Mouse (Mus musculus): ENCODE data around the gene Lnx2. TPM values are rescaled to one million over a fixed set of nuclear protein-coding genes. Genes with fewer than 3 reads are reported as not detected.

The Lnx2 gene
- polyA plus RNA-seq, 1 experiment: 3.7 TPM

DNA sequence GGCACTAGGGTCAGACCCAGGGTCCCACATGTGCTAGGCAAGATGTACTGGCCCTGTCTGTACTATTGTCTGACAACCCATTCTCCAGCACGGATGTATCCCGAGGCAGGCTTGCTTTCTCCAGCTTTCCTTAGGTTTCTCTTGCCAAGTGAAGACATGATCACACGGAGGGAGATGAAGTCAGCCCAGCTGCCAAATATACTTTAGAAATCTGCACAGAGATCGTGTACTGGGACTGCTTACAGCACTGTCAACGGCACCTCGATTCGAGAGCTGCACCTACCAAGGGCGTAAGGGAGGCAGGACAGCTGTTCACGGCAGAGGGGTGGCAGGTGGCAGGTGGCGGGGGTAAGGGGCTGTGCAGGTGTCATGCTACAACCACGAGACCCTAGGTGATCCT lies 55.8 kb downstream of the Lnx2 start:
- H3K27me3 ChIP-seq (ENCODE audit: control insufficient read depth, insufficient read depth, insufficient read length): no peaks in the 10 kb centered on the region
- H3K79me2 ChIP-seq (ENCODE audit: control insufficient read depth, insufficient read depth): no peaks in the 10 kb centered on the region
- no peak for TF ChIP-seq MYOG (IDR thresholded peaks at IDR 0.05; ENCODE audit: control insufficient read depth, extremely low read depth, insufficient read length)
- no peaks in the 10 kb centered on the region for H3K79me3 ChIP-seq (ENCODE audit: low read depth)
- no peak overlapping the region for H3ac ChIP-seq (ENCODE audit: control insufficient read depth, insufficient read length, low read depth)
- H3K4me3 ChIP-seq (ENCODE audit: insufficient read depth, poor library complexity, severe bottlenecking): no peak overlapping the region
- peaks cover 10% of the 10 kb centered on the region for H3K36me3 ChIP-seq (ENCODE audit: control insufficient read depth, insufficient read depth)

DNA sequence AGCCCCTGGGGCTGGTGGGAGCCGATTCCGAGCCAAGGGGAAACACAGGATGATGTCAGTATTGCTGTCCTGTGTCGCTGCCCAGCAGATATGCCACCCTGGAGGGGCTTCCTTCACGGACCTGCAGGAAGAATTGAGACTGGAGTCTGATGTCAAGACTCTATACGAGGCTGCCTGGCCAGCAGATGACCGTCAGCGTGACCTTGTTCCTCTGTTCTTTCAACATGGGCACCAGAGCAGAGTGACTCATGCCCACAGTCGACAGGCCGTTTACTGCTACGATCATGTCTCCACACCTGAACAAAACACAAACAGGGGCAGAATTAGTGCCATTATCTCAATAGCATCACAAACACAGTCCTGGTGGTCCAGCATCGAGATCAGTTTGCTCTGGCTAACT lies 57.6 kb downstream of the Lnx2 start:
- H3K36me3 ChIP-seq (ENCODE audit: control insufficient read depth, insufficient read depth): peaks cover 10% of the 10 kb centered on the region
- H3K27me3 ChIP-seq (ENCODE audit: control insufficient read depth, insufficient read depth, insufficient read length): no peaks in the 10 kb centered on the region
- no peaks in the 10 kb centered on the region for H3K79me3 ChIP-seq (ENCODE audit: low read depth)
- no peaks in the 10 kb centered on the region for H3K79me2 ChIP-seq (ENCODE audit: control insufficient read depth, insufficient read depth)
- no peak overlapping the region for H3ac ChIP-seq (ENCODE audit: control insufficient read depth, insufficient read length, low read depth)
- no peak overlapping the region for H3K4me3 ChIP-seq (ENCODE audit: insufficient read depth, poor library complexity, severe bottlenecking)
- no peak for TF ChIP-seq CEBPB (IDR thresholded peaks at IDR 0.05; ENCODE audit: low read depth)
- no peak for TF ChIP-seq MYOG (IDR thresholded peaks at IDR 0.05; ENCODE audit: control insufficient read depth, extremely low read depth, insufficient read length)
- TF ChIP-seq CTCF (IDR thresholded peaks at IDR 0.05; ENCODE audit: control insufficient read depth, insufficient read depth, insufficient read length): no peak
- TF ChIP-seq MYOD1 (IDR thresholded peaks at IDR 0.05; ENCODE audit: control insufficient read depth, insufficient read length, low read depth): no peak
- TF ChIP-seq USF1 (IDR thresholded peaks at IDR 0.05; ENCODE audit: low read depth): no peak
- no peak for TF ChIP-seq FOSL1 (IDR thresholded peaks at IDR 0.05; ENCODE audit: insufficient read depth, low read length, poor library complexity, severe bottlenecking)
- TF ChIP-seq MAX (IDR thresholded peaks at IDR 0.05): no peak

DNA sequence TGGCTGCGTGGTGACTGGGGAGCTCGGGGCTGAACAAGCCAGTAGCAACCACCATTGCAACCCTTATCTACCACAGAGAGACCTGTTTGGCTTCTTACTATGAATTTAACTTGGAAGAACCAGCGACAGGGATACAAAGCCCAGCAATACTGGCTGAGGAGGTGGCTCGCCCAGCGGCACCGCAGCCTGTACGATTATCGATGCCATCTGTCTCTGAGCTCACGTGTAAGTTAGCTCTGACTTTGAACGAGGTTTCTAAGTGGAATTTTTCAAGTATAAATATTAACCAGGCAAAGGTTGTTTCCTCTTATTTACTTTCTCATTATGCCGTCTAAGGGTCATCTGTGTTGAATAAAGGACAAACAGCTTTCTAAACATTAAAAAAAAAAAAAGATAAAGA lies 58.9 kb downstream of the Lnx2 start:
- Histone ChIP-seq H3K79me2 (ENCODE audit: control insufficient read depth, insufficient read depth) (no peaks in the 10 kb centered on the region), H3ac (ENCODE audit: control insufficient read depth, insufficient read length, low read depth) (no peak overlapping the region), H3K27me3 (ENCODE audit: control insufficient read depth, insufficient read depth, insufficient read length) (no peaks in the 10 kb centered on the region), H3K4me3 (ENCODE audit: insufficient read depth, poor library complexity, severe bottlenecking) (no peak overlapping the region), H3K79me3 (ENCODE audit: low read depth) (no peaks in the 10 kb centered on the region), H3K36me3 (ENCODE audit: control insufficient read depth, insufficient read depth) (peaks cover 10% of the 10 kb centered on the region)
- TF ChIP-seq CEBPB (IDR thresholded peaks at IDR 0.05; ENCODE audit: low read depth): no peak
- no peak for TF ChIP-seq USF1 (IDR thresholded peaks at IDR 0.05; ENCODE audit: low read depth)
- no peak for TF ChIP-seq MAX (IDR thresholded peaks at IDR 0.05)
- TF ChIP-seq CTCF (IDR thresholded peaks at IDR 0.05; ENCODE audit: control insufficient read depth, insufficient read depth, insufficient read length): no peak
- TF ChIP-seq FOSL1 (IDR thresholded peaks at IDR 0.05; ENCODE audit: insufficient read depth, low read length, poor library complexity, severe bottlenecking): no peak
- TF ChIP-seq MYOG (IDR thresholded peaks at IDR 0.05; ENCODE audit: control insufficient read depth, extremely low read depth, insufficient read length): no peak
- no peak for TF ChIP-seq MYOD1 (IDR thresholded peaks at IDR 0.05; ENCODE audit: control insufficient read depth, insufficient read length, low read depth)

DNA sequence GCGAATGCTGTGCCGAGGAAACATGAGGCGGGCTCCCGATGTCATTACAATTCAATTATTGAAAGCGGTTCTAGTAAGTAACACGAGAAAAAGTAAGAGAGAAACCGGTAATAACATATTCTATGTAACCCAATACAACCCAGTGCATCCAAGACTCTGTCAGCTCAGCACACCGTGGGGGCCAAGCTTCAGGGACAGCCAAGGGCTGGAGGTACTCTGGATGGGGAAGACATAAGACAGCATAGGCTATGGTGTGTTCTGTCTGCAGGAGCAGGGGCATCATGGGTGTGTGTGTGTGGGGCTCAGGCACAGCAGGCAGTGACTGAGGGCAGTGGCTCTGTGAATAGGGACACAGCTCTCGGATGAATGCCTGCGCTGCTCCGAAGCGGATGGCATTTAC lies 59.8 kb downstream of the Lnx2 start:
- Histone ChIP-seq H3K4me3 (ENCODE audit: insufficient read depth, poor library complexity, severe bottlenecking) (no peak overlapping the region), H3K79me2 (ENCODE audit: control insufficient read depth, insufficient read depth) (no peaks in the 10 kb centered on the region), H3K79me3 (ENCODE audit: low read depth) (no peaks in the 10 kb centered on the region), H3K36me3 (ENCODE audit: control insufficient read depth, insufficient read depth) (peaks cover 10% of the 10 kb centered on the region), H3ac (ENCODE audit: control insufficient read depth, insufficient read length, low read depth) (no peak overlapping the region), H3K27me3 (ENCODE audit: control insufficient read depth, insufficient read depth, insufficient read length) (no peaks in the 10 kb centered on the region)
- TF ChIP-seq MYOG (IDR thresholded peaks at IDR 0.05; ENCODE audit: control insufficient read depth, extremely low read depth, insufficient read length): no peak
- no peak for TF ChIP-seq CTCF (IDR thresholded peaks at IDR 0.05; ENCODE audit: control insufficient read depth, insufficient read depth, insufficient read length)
- TF ChIP-seq FOSL1 (IDR thresholded peaks at IDR 0.05; ENCODE audit: insufficient read depth, low read length, poor library complexity, severe bottlenecking): no peak
- no peak for TF ChIP-seq USF1 (IDR thresholded peaks at IDR 0.05; ENCODE audit: low read depth)
- TF ChIP-seq CEBPB (IDR thresholded peaks at IDR 0.05; ENCODE audit: low read depth): no peak
- TF ChIP-seq MYOD1 (IDR thresholded peaks at IDR 0.05; ENCODE audit: control insufficient read depth, insufficient read length, low read depth): no peak
- TF ChIP-seq MAX (IDR thresholded peaks at IDR 0.05): no peak

DNA sequence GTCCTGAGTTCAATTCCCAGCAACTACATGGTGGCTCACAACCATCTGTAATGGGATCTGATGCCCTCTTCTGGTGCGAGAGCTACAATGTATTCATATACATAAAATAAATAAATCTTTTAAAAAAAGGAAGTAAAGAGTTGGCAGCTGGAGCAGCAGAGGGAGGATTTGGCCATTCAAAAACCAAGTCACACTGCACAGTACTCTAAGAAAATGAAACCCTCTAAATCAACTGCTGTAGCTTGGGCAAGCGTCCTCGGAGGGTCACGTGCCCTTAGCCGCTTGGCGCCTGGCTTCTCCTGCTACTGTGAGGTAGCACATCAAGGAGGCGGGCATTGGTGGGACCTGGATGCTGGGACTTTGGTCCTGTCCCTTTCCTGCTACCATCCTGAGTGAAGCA lies 61.2 kb downstream of the Lnx2 start:
- no peak for TF ChIP-seq CTCF (IDR thresholded peaks at IDR 0.05; ENCODE audit: control insufficient read depth, insufficient read depth, insufficient read length)
- no peak for TF ChIP-seq CEBPB (IDR thresholded peaks at IDR 0.05; ENCODE audit: low read depth)
- TF ChIP-seq MYOD1 (IDR thresholded peaks at IDR 0.05; ENCODE audit: control insufficient read depth, insufficient read length, low read depth): no peak
- no peak for TF ChIP-seq FOSL1 (IDR thresholded peaks at IDR 0.05; ENCODE audit: insufficient read depth, low read length, poor library complexity, severe bottlenecking)
- no peak for TF ChIP-seq USF1 (IDR thresholded peaks at IDR 0.05; ENCODE audit: low read depth)
- TF ChIP-seq MAX (IDR thresholded peaks at IDR 0.05): no peak
- no peak for TF ChIP-seq MYOG (IDR thresholded peaks at IDR 0.05; ENCODE audit: control insufficient read depth, extremely low read depth, insufficient read length)

DNA sequence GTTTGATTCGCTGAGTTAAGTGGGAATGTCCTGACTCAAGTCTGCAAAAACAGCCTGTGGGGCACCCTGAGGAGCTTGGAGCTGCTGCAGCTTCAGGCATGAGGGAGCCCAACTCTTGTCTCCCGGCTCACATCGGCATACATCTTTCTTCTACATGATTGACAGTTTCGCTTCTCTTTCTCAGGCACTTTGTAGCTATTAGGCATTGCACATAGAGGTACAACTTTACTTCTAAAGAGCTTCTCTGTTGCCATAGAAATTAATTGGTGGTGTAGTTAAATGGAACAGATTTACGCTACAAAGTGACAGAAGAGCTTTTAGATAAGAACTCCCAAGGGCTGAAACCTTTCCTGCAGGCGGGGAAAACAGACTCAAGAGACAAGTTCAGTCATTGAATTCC lies 62.5 kb downstream of the Lnx2 start:
- Histone ChIP-seq H3K79me3 (ENCODE audit: low read depth) (no peaks in the 10 kb centered on the region), H3K4me3 (ENCODE audit: insufficient read depth, poor library complexity, severe bottlenecking) (no peak overlapping the region), H3K27me3 (ENCODE audit: control insufficient read depth, insufficient read depth, insufficient read length) (no peaks in the 10 kb centered on the region), H3ac (ENCODE audit: control insufficient read depth, insufficient read length, low read depth) (no peak overlapping the region), H3K79me2 (ENCODE audit: control insufficient read depth, insufficient read depth) (no peaks in the 10 kb centered on the region), H3K36me3 (ENCODE audit: control insufficient read depth, insufficient read depth) (no peaks in the 10 kb centered on the region)
- TF ChIP-seq USF1 (IDR thresholded peaks at IDR 0.05; ENCODE audit: low read depth) (no peak), FOSL1 (IDR thresholded peaks at IDR 0.05; ENCODE audit: insufficient read depth, low read length, poor library complexity, severe bottlenecking) (no peak)

More for the DNA sequence above, 61.2 kb downstream of the Lnx2 start:
- H3K36me3 ChIP-seq (ENCODE audit: control insufficient read depth, insufficient read depth): peaks cover 10% of the 10 kb centered on the region
- no peaks in the 10 kb centered on the region for H3K79me2 ChIP-seq (ENCODE audit: control insufficient read depth, insufficient read depth)
- no peaks in the 10 kb centered on the region for H3K79me3 ChIP-seq (ENCODE audit: low read depth)
- no peak overlapping the region for H3K4me3 ChIP-seq (ENCODE audit: insufficient read depth, poor library complexity, severe bottlenecking)
- H3K27me3 ChIP-seq (ENCODE audit: control insufficient read depth, insufficient read depth, insufficient read length): no peaks in the 10 kb centered on the region
- no peak overlapping the region for H3ac ChIP-seq (ENCODE audit: control insufficient read depth, insufficient read length, low read depth)

All from C2C12 (cell line).